Mouse (Mus musculus): Measurements from ENCODE around the gene Metap1. TPM values are rescaled to one million over a fixed set of nuclear protein-coding genes. Genes with fewer than 3 reads are reported as not detected.

Metap1 gene
- polyA plus RNA-seq, 1 experiment, result 23.1 TPM

DNA sequence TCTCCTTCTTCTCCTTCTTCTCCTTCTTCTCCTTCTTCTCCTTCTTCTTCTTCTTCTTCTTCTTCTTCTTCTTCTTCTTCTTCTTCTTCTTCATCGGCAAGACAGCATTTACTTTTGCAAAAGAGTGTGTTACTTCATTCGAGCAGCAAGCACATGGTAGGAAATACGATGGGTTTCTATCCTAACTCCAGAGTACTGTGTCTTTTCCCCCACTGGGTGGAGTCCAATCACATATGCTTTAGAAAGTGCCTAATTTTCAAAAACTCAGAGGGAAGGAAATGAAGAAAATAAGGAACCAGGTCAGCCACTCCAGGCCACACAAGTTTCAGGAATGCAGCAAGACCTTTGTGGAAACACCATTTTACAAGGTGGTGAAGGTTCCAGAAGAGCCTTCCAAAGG, 4.4 kb upstream of the Metap1 start:
- no peak overlapping the region for H3K27ac ChIP-seq (ENCODE audit: control insufficient read depth, insufficient read depth, low read length)
- no peaks in the 10 kb centered on the region for H3K27me3 ChIP-seq (ENCODE audit: control insufficient read depth, insufficient read depth, low read length)
- no peak overlapping the region for H3K4me3 ChIP-seq (ENCODE audit: control insufficient read depth, insufficient read depth, low read length)
- no peaks in the 10 kb centered on the region for H3K36me3 ChIP-seq (ENCODE audit: control insufficient read depth, insufficient read depth, low read length)
- 52% methylated on average over 3 of the region's 3 CpGs for WGBS
- TF ChIP-seq POLR2A (IDR thresholded peaks at IDR 0.05; ENCODE audit: control insufficient read depth, extremely low read depth, insufficient read depth, low read length, poor library complexity) (no peak), CTCF (IDR thresholded peaks at IDR 0.05; ENCODE audit: borderline replicate concordance, control insufficient read depth, extremely low read depth, insufficient read depth, low read length, poor library complexity) (no peak)
- DNase-seq, result no peak
- no peaks in the 10 kb centered on the region for H3K4me1 ChIP-seq (replicated peaks; ENCODE audit: control insufficient read depth, insufficient read depth, low read length)

GRCm38 (mm10) chr3:138490034-138490337, 671 bp upstream of the Metap1 start:
- Histone ChIP-seq H3K4me1 (replicated peaks; ENCODE audit: control insufficient read depth, insufficient read depth, low read length) (no peaks in the 10 kb centered on the region; the same call in 1 of the 2 replicates), H3K27me3 (ENCODE audit: control insufficient read depth, insufficient read depth, low read length) (no peaks in the 10 kb centered on the region)
- no peak for TF ChIP-seq POLR2A (IDR thresholded peaks at IDR 0.05; ENCODE audit: control insufficient read depth, extremely low read depth, insufficient read depth, low read length, poor library complexity)

DNA sequence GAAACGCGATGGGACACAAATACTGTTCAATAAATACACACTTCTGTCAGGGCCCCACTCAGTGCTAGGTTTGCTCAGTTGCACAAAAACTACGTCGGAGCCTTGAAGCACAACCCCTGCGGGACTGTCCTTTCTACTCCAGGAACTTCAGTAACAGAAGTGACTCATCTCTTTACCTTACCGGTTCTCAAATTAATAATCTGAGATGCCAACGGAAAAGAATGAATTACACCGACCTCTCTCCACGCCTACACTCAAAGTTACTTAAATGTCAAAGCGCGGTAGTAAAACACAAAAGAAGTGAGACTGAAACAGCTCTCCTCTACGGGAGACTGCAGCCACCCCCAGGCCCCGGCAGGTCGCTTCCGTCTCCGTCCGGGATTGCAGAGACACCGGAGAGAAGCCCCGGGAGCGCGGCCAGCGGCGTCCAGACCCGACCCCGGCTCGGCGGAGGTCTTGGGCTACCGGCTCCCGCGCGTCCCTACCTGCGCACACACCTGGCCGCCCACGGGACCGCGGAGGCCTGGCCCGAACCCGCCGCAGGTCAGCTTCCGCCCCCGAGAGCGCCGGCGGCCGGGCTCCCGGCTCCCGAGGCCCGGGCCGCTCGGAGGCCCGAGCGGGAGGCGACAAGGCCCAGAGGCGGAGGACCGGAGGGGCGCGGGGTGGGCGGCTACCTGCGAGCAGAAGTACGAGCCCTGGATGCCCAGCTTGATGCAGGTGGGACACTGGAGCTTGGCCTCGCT, 560 bp downstream of the Metap1 start:
- TF ChIP-seq CTCF (IDR thresholded peaks at IDR 0.05; ENCODE audit: borderline replicate concordance, control insufficient read depth, extremely low read depth, insufficient read depth, low read length, poor library complexity), result no peak
- TF ChIP-seq POLR2A (IDR thresholded peaks at IDR 0.05; ENCODE audit: control insufficient read depth, extremely low read depth, insufficient read depth, low read length, poor library complexity), result no peak
- H3K4me1 ChIP-seq (replicated peaks; ENCODE audit: control insufficient read depth, insufficient read depth, low read length), result no peaks in the 10 kb centered on the region; the same call in 1 of the 2 replicates
- no peak for DNase-seq
- WGBS, result under 1% methylated on average over 60 of the region's 61 CpGs
- no peak overlapping the region for H3K27ac ChIP-seq (ENCODE audit: control insufficient read depth, insufficient read depth, low read length)
- no peaks in the 10 kb centered on the region for H3K27me3 ChIP-seq (ENCODE audit: control insufficient read depth, insufficient read depth, low read length)
- H3K36me3 ChIP-seq (ENCODE audit: control insufficient read depth, insufficient read depth, low read length), result no peaks in the 10 kb centered on the region
- H3K4me3 ChIP-seq (ENCODE audit: control insufficient read depth, insufficient read depth, low read length), result peak overlapping the region; percentile 65

More at GRCm38 (mm10) chr3:138490034-138490337, 671 bp upstream of the Metap1 start:
- WGBS, result 17% methylated on average over 6 of the region's 6 CpGs
- Histone ChIP-seq H3K27ac (ENCODE audit: control insufficient read depth, insufficient read depth, low read length) (no peak overlapping the region), H3K36me3 (ENCODE audit: control insufficient read depth, insufficient read depth, low read length) (no peaks in the 10 kb centered on the region), H3K4me3 (ENCODE audit: control insufficient read depth, insufficient read depth, low read length) (no peak overlapping the region)
- DNase-seq, result no peak

- TF ChIP-seq CTCF (IDR thresholded peaks at IDR 0.05; ENCODE audit: borderline replicate concordance, control insufficient read depth, extremely low read depth, insufficient read depth, low read length, poor library complexity), result no peak
- no peak for TF ChIP-seq POLR2A (IDR thresholded peaks at IDR 0.05; ENCODE audit: control insufficient read depth, extremely low read depth, insufficient read depth, low read length, poor library complexity)
- Histone ChIP-seq H3K4me3 (ENCODE audit: control insufficient read depth, insufficient read depth, low read length) (no peak overlapping the region), H3K4me1 (replicated peaks; ENCODE audit: control insufficient read depth, insufficient read depth, low read length) (no peaks in the 10 kb centered on the region), H3K27me3 (ENCODE audit: control insufficient read depth, insufficient read depth, low read length) (no peaks in the 10 kb centered on the region), H3K27ac (ENCODE audit: control insufficient read depth, insufficient read depth, low read length) (no peak overlapping the region), H3K36me3 (ENCODE audit: control insufficient read depth, insufficient read depth, low read length) (peaks cover 23% of the 10 kb centered on the region)
- no peak for DNase-seq
- 89% methylated on average over 2 of the region's 2 CpGs for WGBS
These were observed 6.1 kb downstream of the Metap1 start for GRCm38 (mm10) chr3:138483240-138483639.

GRCm38 (mm10) chr3:138481526-138482284, 7.6 kb downstream of the Metap1 start:
- H3K27me3 ChIP-seq (ENCODE audit: control insufficient read depth, insufficient read depth, low read length), result no peaks in the 10 kb centered on the region
- WGBS, result 90% methylated on average over 14 of the region's 14 CpGs

GRCm38 (mm10) chr3:138479489-138479888, 9.8 kb downstream of the Metap1 start:
- Histone ChIP-seq H3K4me3 (ENCODE audit: control insufficient read depth, insufficient read depth, low read length) (no peak overlapping the region), H3K4me1 (replicated peaks; ENCODE audit: control insufficient read depth, insufficient read depth, low read length) (no peaks in the 10 kb centered on the region), H3K27me3 (ENCODE audit: control insufficient read depth, insufficient read depth, low read length) (no peaks in the 10 kb centered on the region), H3K27ac (ENCODE audit: control insufficient read depth, insufficient read depth, low read length) (no peak overlapping the region), H3K36me3 (ENCODE audit: control insufficient read depth, insufficient read depth, low read length) (peaks cover 23% of the 10 kb centered on the region)
- TF ChIP-seq POLR2A (IDR thresholded peaks at IDR 0.05; ENCODE audit: control insufficient read depth, extremely low read depth, insufficient read depth, low read length, poor library complexity) (no peak), CTCF (IDR thresholded peaks at IDR 0.05; ENCODE audit: borderline replicate concordance, control insufficient read depth, extremely low read depth, insufficient read depth, low read length, poor library complexity) (no peak)
- DNase-seq, result no peak
- 97% methylated on average over 8 of the region's 8 CpGs for WGBS

More at GRCm38 (mm10) chr3:138481526-138482284, 7.6 kb downstream of the Metap1 start:
- no peak overlapping the region for H3K4me3 ChIP-seq (ENCODE audit: control insufficient read depth, insufficient read depth, low read length)
- DNase-seq, result no peak
- TF ChIP-seq CTCF (IDR thresholded peaks at IDR 0.05; ENCODE audit: borderline replicate concordance, control insufficient read depth, extremely low read depth, insufficient read depth, low read length, poor library complexity) (no peak), POLR2A (IDR thresholded peaks at IDR 0.05; ENCODE audit: control insufficient read depth, extremely low read depth, insufficient read depth, low read length, poor library complexity) (no peak)
- H3K27ac ChIP-seq (ENCODE audit: control insufficient read depth, insufficient read depth, low read length), result no peak overlapping the region
- H3K4me1 ChIP-seq (replicated peaks; ENCODE audit: control insufficient read depth, insufficient read depth, low read length), result no peaks in the 10 kb centered on the region
- peaks cover 23% of the 10 kb centered on the region for H3K36me3 ChIP-seq (ENCODE audit: control insufficient read depth, insufficient read depth, low read length)

Measured in thymus, adult 2 months (tissue).